Mouse (Mus musculus): ENCODE measurements around the gene Sirpb1c.
"Not testable (repeated sequence)": the region's sequence is repeated elsewhere in the genome, so short reads cannot be mapped to it uniquely, and the experiment has no call there.

Gene Sirpb1c

GRCm38 (mm10) chr3:15848280-15848679 is at the start of gene Sirpb1c:
Sirpb1c (minus strand) TSS chr3:15848528.
- DNase-seq = not testable (repeated sequence)

- DNase-seq = no peak
These were observed 38.1 kb upstream of the Sirpb1c start for GRCm38 (mm10) chr3:15886380-15886779.

GRCm38 (mm10) chr3:15855773-15856172 is 7.4 kb upstream of the Sirpb1c start:
- not testable (repeated sequence) for DNase-seq

- DNase-seq = no peak
These were observed 1.6 kb upstream of the Sirpb1c start for GRCm38 (mm10) chr3:15849922-15850321.

GRCm38 (mm10) chr3:15847332-15848047 is 838 bp downstream of the Sirpb1c start:
- DNase-seq = no peak

- not testable (repeated sequence) for DNase-seq
These were observed 74.7 kb downstream of the Sirpb1c start for GRCm38 (mm10) chr3:15773642-15774041.

Measured in right cerebral cortex, postnatal 25 days (tissue).